Mouse (Mus musculus) lung, embryonic 16.5 days (tissue): Measurements from ENCODE around the gene Stxbp4. TPM values are rescaled to one million over a fixed set of nuclear protein-coding genes. Genes with fewer than 3 reads are reported as not detected.

ENCODE experiments used
- ATAC-seq: fragments of 200-750 bp; cut with Nextera tagmentation; 2 replicates; pipeline ENCODE4 v1.8.0; 2017; ENCODE audit warnings: low read depth, mild to moderate bottlenecking, moderate library complexity
- H3K27ac ChIP-seq: fragments of 300-500 bp; sonication (generic); 2 replicates; pipeline ENCODE4 v1.5.1; 2014; ENCODE audit warnings: mild to moderate bottlenecking, control low read depth, low read length
- H3K27me3 ChIP-seq: fragments of 300-500 bp; sonication (generic); 2 replicates; pipeline ENCODE4 v1.6.1; 2014; ENCODE audit warnings: low read depth, low read length, mixed read lengths; ENCODE audit not compliant: control insufficient read depth, insufficient read depth
- H3K36me3 ChIP-seq: fragments of 300-500 bp; sonication (generic); 2 replicates; pipeline ENCODE4 v1.6.1; 2014; ENCODE audit warnings: low read length; ENCODE audit not compliant: control insufficient read depth, insufficient read depth
- H3K4me1 ChIP-seq: fragments of 300-500 bp; sonication (generic); replicated peaks from 2 replicates; pipeline ENCODE4 v1.6.1; 2014; ENCODE audit warnings: low read length, mixed read lengths; ENCODE audit not compliant: control insufficient read depth, insufficient read depth
- H3K4me2 ChIP-seq: fragments of 300-500 bp; sonication (generic); 2 replicates; pipeline ENCODE4 v1.6.1; 2014; ENCODE audit warnings: low read depth, low read length, control low read depth
- H3K4me3 ChIP-seq: fragments of 300-500 bp; sonication (generic); 2 replicates; pipeline ENCODE4 v1.5.1; 2014; ENCODE audit warnings: mild to moderate bottlenecking, low read length, control low read depth
- H3K9ac ChIP-seq: fragments of 300-500 bp; sonication (generic); 2 replicates; pipeline ENCODE4 v1.6.1; 2014; ENCODE audit warnings: low read length, control low read depth
- H3K9me3 ChIP-seq: fragments of 300-500 bp; sonication (generic); 2 replicates; pipeline ENCODE4 v1.6.1; 2016; ENCODE audit warnings: low read length; ENCODE audit not compliant: control insufficient read depth
- WGBS: fragments of 180-500 bp; shearing (Covaris S2); extraction: QIAGEN DNeasy Blood & Tissue Kit; methylation state at CpG from one replicate; pipeline ENCODE4 v1.1.7; 2014; 5-methylcytosine and 5-hydroxymethylcytosine counted together
- polyA plus RNA-seq: library from polyadenylated mRNA; unstranded; fragments of >200 nt; fragmentation: Nextera tagmentation; extraction: Ambion mirVana; gene quantifications from 2 replicates; pipeline ENCODE4 v1.2.1, GENCODE M21; 2015

Gene Stxbp4
- polyA plus RNA-seq, 1 experiment from 2014 or later, result 22.4 TPM

DNA sequence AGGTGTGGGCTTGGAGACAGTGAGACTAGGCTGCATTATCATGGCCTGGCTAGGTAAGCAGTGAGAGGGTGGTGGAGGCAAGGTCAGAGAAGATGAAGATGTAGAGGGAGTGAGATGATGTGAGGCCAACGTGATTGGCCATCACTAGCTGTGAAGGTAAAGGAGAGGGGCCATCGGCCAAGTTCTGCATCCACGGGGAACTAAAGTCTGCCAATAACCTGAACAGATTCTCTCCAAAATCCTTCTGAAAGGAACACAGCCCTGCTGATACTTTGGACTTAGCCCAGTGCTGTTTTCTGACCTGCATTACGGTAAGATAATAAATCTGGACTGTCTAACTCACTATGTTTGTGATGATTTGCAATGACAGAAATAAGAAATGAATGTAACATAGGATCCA lies 167.6 kb downstream of the Stxbp4 start:
- Histone ChIP-seq H3K27ac (no peak overlapping the region), H3K4me2 (no peak overlapping the region), H3K36me3 (no peaks in the 10 kb centered on the region), H3K9me3 (no peaks in the 10 kb centered on the region), H3K4me1 (no peaks in the 10 kb centered on the region), H3K4me3 (no peak overlapping the region), H3K9ac (no peak overlapping the region), H3K27me3 (no peaks in the 10 kb centered on the region)
- no peak for ATAC-seq
- WGBS, result 93% methylated on average over 4 of the region's 4 CpGs

DNA sequence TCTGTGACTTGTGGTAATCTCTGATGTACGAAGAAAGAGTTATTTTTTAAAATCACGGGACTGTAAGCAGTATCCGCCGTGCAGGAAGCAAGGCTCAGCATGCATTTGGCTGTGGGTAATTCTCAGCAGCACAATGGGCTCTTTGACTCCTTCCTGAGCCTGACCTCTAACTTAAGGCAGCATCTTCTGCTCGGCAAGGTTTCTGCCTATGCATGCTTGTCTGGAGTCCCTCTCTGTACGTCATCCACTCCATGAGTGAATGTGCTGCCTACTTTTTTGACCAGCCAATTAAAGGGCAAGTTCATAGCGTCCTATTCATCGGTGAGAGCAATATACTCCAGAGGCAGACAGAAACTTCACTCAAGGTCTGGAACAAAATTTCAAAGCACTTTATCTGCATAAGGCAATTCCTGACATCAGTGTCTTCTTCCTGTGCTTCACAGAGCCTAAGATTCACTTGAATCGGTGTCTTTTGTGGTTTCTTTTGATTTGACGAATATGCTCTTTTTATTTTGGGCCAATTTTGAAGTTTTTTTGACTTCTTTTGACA lies 173.8 kb downstream of the Stxbp4 start:
- H3K4me2 ChIP-seq, result no peak overlapping the region
- no peaks in the 10 kb centered on the region for H3K36me3 ChIP-seq
- no peaks in the 10 kb centered on the region for H3K27me3 ChIP-seq
- H3K27ac ChIP-seq, result no peak overlapping the region
- H3K9me3 ChIP-seq, result no peaks in the 10 kb centered on the region
- ATAC-seq, result no peak
- no peak overlapping the region for H3K9ac ChIP-seq
- no peaks in the 10 kb centered on the region for H3K4me1 ChIP-seq
- no peak overlapping the region for H3K4me3 ChIP-seq
- 59% methylated on average over 10 of the region's 10 CpGs for WGBS

DNA sequence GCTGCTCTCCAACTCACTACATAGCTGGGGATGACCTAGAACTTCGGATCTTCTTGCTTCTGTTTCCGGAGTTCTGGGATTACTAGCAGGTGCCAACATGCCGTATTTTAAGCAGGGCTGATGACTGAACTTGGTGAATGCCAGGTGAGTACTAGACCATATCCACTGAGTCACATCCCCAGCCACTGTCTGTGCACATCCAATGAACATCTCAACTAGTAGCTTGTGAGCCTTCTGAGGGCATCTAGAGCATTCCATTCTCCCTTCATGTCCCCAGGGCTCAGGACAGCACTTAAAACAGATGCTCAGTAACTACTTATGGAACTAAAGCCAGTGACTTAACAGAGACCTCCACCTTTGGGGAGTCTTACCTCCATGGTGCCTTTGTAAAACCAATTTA lies 177.4 kb downstream of the Stxbp4 start:
- no peaks in the 10 kb centered on the region for H3K4me1 ChIP-seq
- WGBS, result 83% methylated on average over 3 of the region's 3 CpGs
- H3K36me3 ChIP-seq, result no peaks in the 10 kb centered on the region
- H3K4me3 ChIP-seq, result no peak overlapping the region
- H3K27me3 ChIP-seq, result no peaks in the 10 kb centered on the region
- no peak for ATAC-seq
- H3K9ac ChIP-seq, result no peak overlapping the region
- H3K27ac ChIP-seq, result no peak overlapping the region
- no peak overlapping the region for H3K4me2 ChIP-seq
- H3K9me3 ChIP-seq, result no peaks in the 10 kb centered on the region

DNA sequence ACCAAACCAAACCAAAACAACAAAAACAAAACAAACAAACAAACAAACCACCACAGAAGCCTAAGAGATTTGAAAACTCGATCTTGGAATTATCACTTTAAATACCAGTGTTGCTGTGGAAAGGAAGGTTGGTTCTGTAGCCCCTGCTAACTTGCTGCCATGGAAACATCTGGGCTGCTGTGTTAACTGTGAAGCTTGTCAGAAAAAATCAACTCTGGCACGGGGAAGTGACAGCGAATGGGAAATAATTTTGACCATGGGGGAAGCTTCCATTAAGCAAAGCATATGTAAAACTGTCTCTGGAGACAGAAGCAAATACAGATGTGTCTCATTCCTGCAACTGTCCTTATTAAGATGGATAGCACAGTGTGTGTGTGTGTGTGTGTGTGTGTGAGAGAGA lies 185.8 kb downstream of the Stxbp4 start:
- H3K4me3 ChIP-seq, result no peak overlapping the region
- no peak overlapping the region for H3K27ac ChIP-seq
- no peaks in the 10 kb centered on the region for H3K27me3 ChIP-seq
- H3K9ac ChIP-seq, result no peak overlapping the region
- H3K36me3 ChIP-seq, result no peaks in the 10 kb centered on the region
- ATAC-seq, result no peak
- 38% methylated on average over 3 of the region's 3 CpGs for WGBS
- no peaks in the 10 kb centered on the region for H3K4me1 ChIP-seq
- H3K4me2 ChIP-seq, result no peak overlapping the region
- H3K9me3 ChIP-seq, result no peaks in the 10 kb centered on the region

DNA sequence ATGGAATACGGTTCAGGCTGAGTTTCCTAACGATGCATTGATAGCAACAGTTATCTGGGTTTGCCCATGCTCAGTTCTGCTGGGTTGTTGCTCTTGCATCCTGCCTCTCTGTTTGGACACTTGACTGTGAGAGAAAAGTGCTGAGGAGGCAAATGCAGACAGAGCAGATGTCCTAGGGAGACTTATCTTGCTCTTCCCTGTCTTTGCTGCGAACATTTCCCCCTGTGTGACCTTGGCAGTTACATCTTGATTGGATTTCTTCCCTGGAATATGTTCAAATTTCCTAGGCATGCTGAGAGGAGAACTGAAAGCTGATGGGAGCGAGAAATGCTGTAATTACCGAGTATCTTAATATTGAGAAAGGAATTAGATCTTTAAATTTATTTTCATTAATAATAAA lies 186.4 kb downstream of the Stxbp4 start:
- no peaks in the 10 kb centered on the region for H3K36me3 ChIP-seq
- no peak for ATAC-seq
- H3K4me3 ChIP-seq, result no peak overlapping the region
- no peaks in the 10 kb centered on the region for H3K9me3 ChIP-seq
- H3K27me3 ChIP-seq, result no peaks in the 10 kb centered on the region
- 55% methylated on average over 5 of the region's 5 CpGs for WGBS
- no peak overlapping the region for H3K27ac ChIP-seq
- H3K4me1 ChIP-seq, result no peaks in the 10 kb centered on the region
- no peak overlapping the region for H3K4me2 ChIP-seq
- no peak overlapping the region for H3K9ac ChIP-seq

DNA sequence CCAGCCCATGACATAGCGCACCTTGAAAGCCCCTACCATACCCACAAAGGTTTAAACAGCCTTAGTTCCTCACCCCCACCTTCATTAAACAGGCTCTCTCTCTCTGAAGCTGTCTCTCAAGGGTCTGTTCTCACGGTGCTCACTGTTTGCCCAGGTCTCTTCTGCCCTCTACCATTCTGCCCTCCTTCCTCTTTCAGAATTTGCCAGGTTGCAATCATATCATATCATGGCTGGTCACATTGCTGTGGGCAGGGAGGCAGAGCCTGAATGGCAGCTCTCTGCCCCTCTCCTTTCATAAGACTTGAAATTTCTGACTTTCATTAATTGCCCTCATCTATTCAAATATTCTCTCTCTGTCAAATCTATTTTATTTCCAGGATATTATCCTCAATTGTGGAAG lies 195.4 kb downstream of the Stxbp4 start:
- no peaks in the 10 kb centered on the region for H3K9me3 ChIP-seq
- H3K36me3 ChIP-seq, result no peaks in the 10 kb centered on the region
- H3K4me3 ChIP-seq, result no peak overlapping the region
- WGBS, result 61% methylated on average over 2 of the region's 2 CpGs
- H3K4me2 ChIP-seq, result no peak overlapping the region
- H3K9ac ChIP-seq, result no peak overlapping the region
- H3K27ac ChIP-seq, result no peak overlapping the region
- H3K4me1 ChIP-seq, result no peaks in the 10 kb centered on the region
- no peaks in the 10 kb centered on the region for H3K27me3 ChIP-seq
- ATAC-seq, result no peak

DNA sequence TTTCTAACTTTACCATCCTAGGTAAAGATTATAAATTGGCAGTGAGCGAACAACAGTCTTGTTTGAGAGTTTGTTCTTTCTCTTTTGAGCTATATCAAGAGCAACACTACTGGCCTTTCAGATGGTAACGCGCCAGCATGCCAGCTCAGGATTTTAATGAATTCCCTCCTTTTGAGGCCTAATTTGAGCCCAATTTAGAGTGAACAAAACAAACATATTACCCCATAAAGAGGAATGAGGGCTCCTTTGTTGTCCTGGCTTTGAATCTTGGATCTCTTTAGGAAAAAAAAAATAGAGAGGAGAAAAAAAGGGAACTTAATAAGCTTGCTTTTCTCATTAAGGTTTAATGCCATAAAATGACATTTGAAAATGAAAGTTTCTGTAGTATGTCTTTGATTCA lies 197.0 kb downstream of the Stxbp4 start:
- Histone ChIP-seq H3K27ac (no peak overlapping the region), H3K27me3 (no peaks in the 10 kb centered on the region), H3K9me3 (no peaks in the 10 kb centered on the region), H3K9ac (no peak overlapping the region), H3K4me3 (no peak overlapping the region), H3K4me2 (no peak overlapping the region), H3K4me1 (no peaks in the 10 kb centered on the region), H3K36me3 (no peaks in the 10 kb centered on the region)
- no peak for ATAC-seq
- WGBS, result 82% methylated on average over 3 of the region's 3 CpGs

DNA sequence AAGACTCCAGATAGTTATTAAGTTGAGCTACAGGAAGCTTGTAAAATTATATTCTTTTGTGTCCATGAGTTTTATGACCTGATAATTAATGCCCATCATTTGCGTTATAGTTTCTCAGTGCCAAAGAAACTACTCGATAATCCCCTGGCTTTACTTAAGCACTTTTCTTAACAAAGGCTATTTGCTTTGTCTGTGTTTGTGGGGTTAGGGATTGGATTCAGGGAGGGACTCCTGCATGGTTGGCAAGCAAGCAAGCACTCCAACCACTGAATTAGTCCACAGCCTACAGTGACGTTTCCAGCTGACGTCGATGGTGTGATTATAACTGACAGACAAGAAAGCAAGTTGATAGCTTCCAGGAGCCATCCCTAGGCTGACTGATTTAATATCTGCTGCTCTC lies 199.1 kb downstream of the Stxbp4 start:
- no peaks in the 10 kb centered on the region for H3K27me3 ChIP-seq
- H3K27ac ChIP-seq, result no peak overlapping the region
- 51% methylated on average over 5 of the region's 5 CpGs for whole genome bisulfite sequencing
- ATAC-seq, result no peak
- H3K36me3 ChIP-seq, result no peaks in the 10 kb centered on the region
- H3K4me2 ChIP-seq, result no peak overlapping the region
- H3K4me3 ChIP-seq, result no peak overlapping the region
- no peaks in the 10 kb centered on the region for H3K9me3 ChIP-seq
- H3K9ac ChIP-seq, result no peak overlapping the region
- H3K4me1 ChIP-seq, result no peaks in the 10 kb centered on the region
